Mouse (Mus musculus) ES-Bruce4 (cell line): Measurements from ENCODE around the gene Rnf19b. TPM values are rescaled to one million over a fixed set of nuclear protein-coding genes. Genes with fewer than 3 reads are reported as not detected.

Experiments used
- H3K27ac ChIP-seq: 2 replicates; pipeline ENCODE4 v1.5.1; 2012; ENCODE audit warnings: low read length, inconsistent platforms; ENCODE audit not compliant: insufficient read depth
- H3K27me3 ChIP-seq: 2 replicates; pipeline ENCODE4 v1.6.1; 2012; ENCODE audit warnings: mild to moderate bottlenecking, low read length, inconsistent platforms; ENCODE audit not compliant: control insufficient read depth, poor library complexity, insufficient read depth, severe bottlenecking
- H3K36me3 ChIP-seq: 2 replicates; pipeline ENCODE4 v1.6.1; 2012; ENCODE audit warnings: inconsistent platforms, mild to moderate bottlenecking, low read length, moderate library complexity; ENCODE audit not compliant: control insufficient read depth, poor library complexity, insufficient read depth, severe bottlenecking
- H3K4me1 ChIP-seq: one replicate; pipeline ENCODE4 v1.8.1; 2011; ENCODE audit warnings: low read length; ENCODE audit not compliant: control insufficient read depth, insufficient read depth
- H3K4me3 ChIP-seq: 2 replicates; pipeline ENCODE4 v1.5.1; 2011; ENCODE audit warnings: low read depth, mild to moderate bottlenecking, low read length
- H3K9ac ChIP-seq: 2 replicates; pipeline ENCODE4 v1.6.1; 2012; ENCODE audit warnings: low read depth, mild to moderate bottlenecking, inconsistent platforms; ENCODE audit not compliant: poor library complexity, severe bottlenecking
- H3K9me3 ChIP-seq: replicated peaks from 2 replicates; pipeline ENCODE4 v1.6.1; 2012; ENCODE audit warnings: mild to moderate bottlenecking, low read length, inconsistent platforms; ENCODE audit not compliant: control insufficient read depth, poor library complexity, insufficient read depth, severe bottlenecking
- CTCF ChIP-seq: IDR thresholded peaks from one replicate; pipeline ENCODE4 v1.8.1; 2011; ENCODE audit warnings: low read depth, low read length
- EP300 ChIP-seq: IDR thresholded peaks from 2 replicates; pipeline ENCODE4 v1.6.1; 2011; ENCODE audit warnings: low read depth, low read length; ENCODE audit not compliant: insufficient read depth
- POLR2A ChIP-seq: IDR thresholded peaks from one replicate; pipeline ENCODE4 v1.8.1; 2011; ENCODE audit warnings: low read length; ENCODE audit not compliant: insufficient read depth
- polyA plus RNA-seq: library from polyadenylated mRNA; stranded (reverse); fragments of >200 nt; gene quantifications from 2 replicates; pipeline ENCODE4 v1.2.4, GENCODE M21; 2011; ENCODE audit warnings: low read depth; ENCODE audit not compliant: missing spikeins, insufficient read depth, insufficient read length

The Rnf19b gene
- polyA plus RNA-seq, 1 experiment = 43.4 TPM

DNA sequence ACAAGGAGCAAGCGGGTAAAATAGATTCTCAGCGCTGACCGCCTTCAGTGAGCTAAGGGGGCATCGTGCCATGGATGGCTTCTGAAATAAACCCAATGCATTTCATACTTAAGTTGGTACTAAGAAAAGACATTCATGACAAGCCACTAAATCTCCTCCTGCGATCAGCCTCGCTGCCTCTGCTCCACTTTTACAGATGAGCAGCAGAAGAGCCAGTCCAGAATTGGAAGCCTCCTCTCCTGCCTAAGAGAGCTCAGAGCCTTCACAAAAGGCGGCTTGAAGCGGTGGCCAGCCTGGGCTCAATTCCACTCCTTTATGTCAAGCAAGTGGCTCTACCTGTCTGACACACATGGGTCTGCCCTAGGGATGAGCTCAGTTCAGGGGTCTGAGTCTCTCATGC, 58.6 kb downstream of the Rnf19b start:
- Histone ChIP-seq H3K36me3 (no peaks in the 10 kb centered on the region), H3K27ac (no peak overlapping the region), H3K9me3 (no peaks in the 10 kb centered on the region), H3K4me3 (no peak overlapping the region), H3K4me1 (peaks cover 3% of the 10 kb centered on the region), H3K27me3 (no peaks in the 10 kb centered on the region), H3K9ac (no peak overlapping the region)
- TF ChIP-seq POLR2A (no peak), EP300 (no peak), CTCF (no peak)

- no peak for TF ChIP-seq POLR2A
- TF ChIP-seq EP300 = no peak
- TF ChIP-seq CTCF = no peak
- H3K27me3 ChIP-seq = no peaks in the 10 kb centered on the region
- no peaks in the 10 kb centered on the region for H3K9me3 ChIP-seq
- H3K36me3 ChIP-seq = no peaks in the 10 kb centered on the region
- H3K4me3 ChIP-seq = peak overlapping the region; percentile 35
- no peak overlapping the region for H3K9ac ChIP-seq
- H3K27ac ChIP-seq = no peak overlapping the region
- peaks cover 4% of the 10 kb centered on the region for H3K4me1 ChIP-seq
These were observed 59.8 kb downstream of the Rnf19b start for GRCm38 (mm10) chr4:129117720-129118510.

GRCm38 (mm10) chr4:129119708-129120107, 61.6 kb downstream of the Rnf19b start:
- no peaks in the 10 kb centered on the region for H3K27me3 ChIP-seq
- H3K9me3 ChIP-seq = no peaks in the 10 kb centered on the region
- peaks cover 2% of the 10 kb centered on the region for H3K4me1 ChIP-seq
- no peak overlapping the region for H3K4me3 ChIP-seq
- TF ChIP-seq CTCF = no peak
- no peak for TF ChIP-seq POLR2A
- no peak for TF ChIP-seq EP300
- H3K36me3 ChIP-seq = no peaks in the 10 kb centered on the region
- H3K27ac ChIP-seq = no peak overlapping the region
- no peak overlapping the region for H3K9ac ChIP-seq

DNA sequence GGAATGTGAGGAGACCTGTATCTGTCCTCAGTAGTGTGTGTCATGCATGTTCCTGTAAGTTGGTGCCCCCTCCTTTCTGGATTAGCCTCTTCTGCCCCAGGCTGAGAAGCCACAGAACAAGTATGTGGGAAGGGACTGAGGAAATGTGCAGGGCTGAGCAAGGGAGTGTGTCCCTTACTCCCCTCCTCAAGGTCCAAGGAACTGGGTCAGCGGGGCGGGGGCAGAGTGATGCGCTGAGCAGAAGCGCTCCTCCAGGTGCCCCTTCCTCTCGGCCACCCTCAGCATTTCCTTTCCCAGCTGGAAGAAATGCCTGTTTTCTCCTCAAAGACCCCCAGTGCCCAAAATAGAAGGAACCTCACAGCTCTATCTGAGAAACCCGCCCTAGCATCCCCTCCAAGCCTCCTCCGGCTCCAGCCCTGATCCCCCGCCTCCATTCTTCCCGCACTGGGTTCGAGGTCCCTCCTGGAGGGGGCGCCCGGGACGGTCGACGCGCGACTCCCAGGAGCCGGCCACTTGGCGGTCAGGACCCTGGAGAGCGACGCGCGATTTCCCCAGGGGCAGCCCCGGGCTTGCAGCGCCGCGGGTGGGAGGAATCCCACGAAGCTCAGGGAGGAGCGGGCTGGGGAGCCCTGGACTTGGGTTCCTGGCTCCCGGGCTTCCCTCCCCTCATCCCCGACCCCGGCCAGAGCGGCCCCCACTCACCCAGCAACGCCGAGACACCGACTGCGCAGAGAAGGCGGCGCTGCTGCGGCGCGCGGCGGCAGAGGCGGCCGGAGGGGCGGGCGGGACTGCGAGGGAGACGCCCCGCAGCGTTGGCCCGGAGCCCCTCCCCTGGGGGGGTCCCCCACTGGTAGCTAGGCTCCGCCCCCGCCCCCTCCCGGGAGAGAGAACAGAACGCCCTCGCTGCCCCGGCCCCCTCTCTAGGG, 62.7 kb downstream of the Rnf19b start:
- peaks cover 2% of the 10 kb centered on the region for H3K4me1 ChIP-seq
- TF ChIP-seq POLR2A = no peak
- TF ChIP-seq CTCF = peak; percentile 35
- no peak for TF ChIP-seq EP300
- no peaks in the 10 kb centered on the region for H3K36me3 ChIP-seq
- no peaks in the 10 kb centered on the region for H3K9me3 ChIP-seq
- H3K4me3 ChIP-seq = peak overlapping the region; percentile 53
- peak overlapping the region; percentile 42 for H3K9ac ChIP-seq
- no peaks in the 10 kb centered on the region for H3K27me3 ChIP-seq
- no peak overlapping the region for H3K27ac ChIP-seq

- Histone ChIP-seq H3K27ac (no peak within 1 kb of the TSS), H3K9ac (peak within 1 kb of the TSS; percentile 42)
These were observed 63.6 kb downstream of the Rnf19b start, which contains the start of gene Hpca for GRCm38 (mm10) chr4:129121569-129122086. Gene Hpca (minus strand): TSS chr4:129122036.

More at GRCm38 (mm10) chr4:129121569-129122086, 63.6 kb downstream of the Rnf19b start, which contains the start of gene Hpca:
- no peaks in the 10 kb centered on the region for H3K27me3 ChIP-seq
- TF ChIP-seq EP300 (no peak), POLR2A (no peak), CTCF (no peak)
- H3K4me3 ChIP-seq = peak within 1 kb of the TSS; percentile 53
- peaks cover 2% of the 10 kb centered on the region for H3K4me1 ChIP-seq
- no peaks in the 10 kb centered on the region for H3K36me3 ChIP-seq
- no peaks in the 10 kb centered on the region for H3K9me3 ChIP-seq
